Mouse (Mus musculus) embryonic facial prominence, embryonic 14.5 days (tissue): ENCODE data around the gene Art4. TPM values are rescaled to one million over a fixed set of nuclear protein-coding genes. Genes with fewer than 3 reads are reported as not detected.

ENCODE experiments used
- ATAC-seq: fragments of 200-750 bp; cut with Nextera tagmentation; 2 replicates; pipeline ENCODE4 v1.8.0; 2017; ENCODE audit warnings: low read depth, moderate number of reproducible peaks, moderate TSS enrichment
- DNase-seq: peaks from one replicate; pipeline ENCODE4 v3.0.0-alpha.2; 2015; ENCODE audit warnings: low spot score
- H3K27ac ChIP-seq: fragments of 300-500 bp; sonication (generic); replicated peaks from 2 replicates; pipeline ENCODE4 v1.5.1; 2014; ENCODE audit warnings: low read depth, mild to moderate bottlenecking, low read length, moderate library complexity
- H3K27me3 ChIP-seq: fragments of 300-500 bp; sonication (generic); replicated peaks from 2 replicates; pipeline ENCODE4 v1.6.1; 2014; ENCODE audit warnings: low read length; ENCODE audit not compliant: control insufficient read depth, insufficient read depth
- H3K36me3 ChIP-seq: fragments of 300-500 bp; sonication (generic); 2 replicates; pipeline ENCODE4 v1.6.1; 2014; ENCODE audit warnings: low read length, mixed read lengths; ENCODE audit not compliant: control insufficient read depth, insufficient read depth
- H3K4me1 ChIP-seq: fragments of 300-500 bp; sonication (generic); 2 replicates; pipeline ENCODE4 v1.6.1; 2014; ENCODE audit warnings: antibody characterized with exemption, low read length; ENCODE audit not compliant: control insufficient read depth, insufficient read depth
- H3K4me2 ChIP-seq: fragments of 300-500 bp; sonication (generic); 2 replicates; pipeline ENCODE4 v1.6.1; 2014; ENCODE audit warnings: low read depth, mild to moderate bottlenecking, low read length, moderate library complexity, mixed read lengths
- H3K4me3 ChIP-seq: fragments of 300-500 bp; sonication (generic); 2 replicates; pipeline ENCODE4 v1.5.1; 2014; ENCODE audit warnings: low read depth, mild to moderate bottlenecking, low read length
- H3K9ac ChIP-seq: fragments of 300-500 bp; sonication (generic); 2 replicates; pipeline ENCODE4 v1.6.1; 2014; ENCODE audit warnings: low read depth, mild to moderate bottlenecking, low read length, moderate library complexity, mixed read lengths
- H3K9me3 ChIP-seq: fragments of 300-500 bp; sonication (generic); 2 replicates; pipeline ENCODE4 v1.6.1; 2016; ENCODE audit warnings: low read length; ENCODE audit not compliant: control insufficient read depth
- WGBS: fragments of 180-500 bp; shearing (Covaris S2); extraction: QIAGEN DNeasy Blood & Tissue Kit; methylation state at CpG from one replicate; pipeline ENCODE4 v1.1.7; 2014; 5-methylcytosine and 5-hydroxymethylcytosine counted together
- polyA plus RNA-seq: library from polyadenylated mRNA; unstranded; fragments of >200 nt; fragmentation: Nextera tagmentation; extraction: Ambion mirVana; gene quantifications from 2 replicates; pipeline ENCODE4 v1.2.1, GENCODE M21; 2014

The Art4 gene
- polyA plus RNA-seq: 1.9 and 2.7 TPM in 2 replicates

- H3K27me3 ChIP-seq: no peaks in the 10 kb centered on the region
- peak within 1 kb of the TSS; percentile 37 for H3K4me2 ChIP-seq
- WGBS: 52% methylated on average over 18 of the region's 18 CpGs
- H3K36me3 ChIP-seq: no peaks in the 10 kb centered on the region
- peaks cover 14% of the 10 kb centered on the region for H3K4me1 ChIP-seq
- H3K4me3 ChIP-seq: peak within 1 kb of the TSS; percentile 12; the same call in 1 of the 2 replicates
- H3K9me3 ChIP-seq: no peaks in the 10 kb centered on the region
- H3K9ac ChIP-seq: no peak within 1 kb of the TSS
- peak within 1 kb of the TSS; percentile 11 for H3K27ac ChIP-seq
- peak; percentile 23 for ATAC-seq
- peak; percentile 47 for DNase-seq
These were observed at the start of gene Art4 for GRCm38 (mm10) chr6:136857186-136857872. Art4 (minus strand) TSS chr6:136857733.

- peaks cover 16% of the 10 kb centered on the region for H3K4me1 ChIP-seq
- no peak for DNase-seq
- 44% methylated on average over 10 of the region's 10 CpGs for WGBS
- no peaks in the 10 kb centered on the region for H3K9me3 ChIP-seq
- H3K36me3 ChIP-seq: no peaks in the 10 kb centered on the region
- ATAC-seq: no peak
- no peaks in the 10 kb centered on the region for H3K27me3 ChIP-seq
- no peak overlapping the region for H3K4me3 ChIP-seq
- H3K9ac ChIP-seq: no peak overlapping the region
- 0 out of 2 replicates have a peak overlapping the region, but pooled peaks have one; percentile 17 for H3K27ac ChIP-seq
- peak overlapping the region; percentile 20; the same call in 1 of the 2 replicates for H3K4me2 ChIP-seq
These were observed 49.4 kb upstream of the Art4 start for GRCm38 (mm10) chr6:136906937-136907293.

GRCm38 (mm10) chr6:136906283-136906936, 48.9 kb upstream of the Art4 start:
- peak overlapping the region; percentile 11; the same call in 1 of the 2 replicates for H3K27ac ChIP-seq

GRCm38 (mm10) chr6:136903885-136904470, 46.4 kb upstream of the Art4 start:
- H3K4me2 ChIP-seq: no peak overlapping the region
- no peak for DNase-seq

More at GRCm38 (mm10) chr6:136906283-136906936, 48.9 kb upstream of the Art4 start:
- H3K4me2 ChIP-seq: no peak overlapping the region
- DNase-seq: no peak
- no peaks in the 10 kb centered on the region for H3K9me3 ChIP-seq
- peaks cover 12% of the 10 kb centered on the region for H3K4me1 ChIP-seq
- no peaks in the 10 kb centered on the region for H3K27me3 ChIP-seq
- no peak overlapping the region for H3K4me3 ChIP-seq
- no peak overlapping the region for H3K9ac ChIP-seq
- H3K36me3 ChIP-seq: no peaks in the 10 kb centered on the region
- no peak for ATAC-seq
- 63% methylated on average over 19 of the region's 19 CpGs for WGBS

GRCm38 (mm10) chr6:136902527-136902926, 45.0 kb upstream of the Art4 start:
- Histone ChIP-seq H3K4me3 (no peak overlapping the region), H3K4me2 (no peak overlapping the region), H3K27me3 (no peaks in the 10 kb centered on the region), H3K9ac (no peak overlapping the region), H3K27ac (no peak overlapping the region), H3K4me1 (peaks cover 14% of the 10 kb centered on the region), H3K36me3 (no peaks in the 10 kb centered on the region), H3K9me3 (no peaks in the 10 kb centered on the region)
- DNase-seq (no peak), ATAC-seq (no peak)
- WGBS: 85% methylated on average over 9 of the region's 9 CpGs

More at GRCm38 (mm10) chr6:136903885-136904470, 46.4 kb upstream of the Art4 start:
- Histone ChIP-seq H3K27ac (no peak overlapping the region), H3K9me3 (no peaks in the 10 kb centered on the region), H3K36me3 (no peaks in the 10 kb centered on the region), H3K27me3 (no peaks in the 10 kb centered on the region), H3K4me3 (no peak overlapping the region), H3K4me1 (0 out of 2 replicates have a peak, but pooled peaks cover 3% of the 10 kb centered on the region), H3K9ac (no peak overlapping the region)
- no peak for ATAC-seq
- WGBS: 68% methylated on average over 8 of the region's 8 CpGs

- Histone ChIP-seq H3K9me3 (no peaks in the 10 kb centered on the region), H3K27ac (no peak overlapping the region), H3K9ac (no peak overlapping the region), H3K4me1 (peaks cover 13% of the 10 kb centered on the region), H3K4me2 (no peak overlapping the region), H3K27me3 (no peaks in the 10 kb centered on the region), H3K4me3 (no peak overlapping the region), H3K36me3 (no peaks in the 10 kb centered on the region)
- WGBS: 70% methylated on average over 2 of the region's 2 CpGs
- ATAC-seq (no peak), DNase-seq (no peak)
These were observed 43.5 kb upstream of the Art4 start for GRCm38 (mm10) chr6:136901010-136901409.

GRCm38 (mm10) chr6:136900369-136901009, 43.0 kb upstream of the Art4 start:
- Histone ChIP-seq H3K27me3 (no peaks in the 10 kb centered on the region), H3K4me1 (peaks cover 16% of the 10 kb centered on the region), H3K27ac (no peak overlapping the region), H3K9ac (no peak overlapping the region), H3K36me3 (no peaks in the 10 kb centered on the region), H3K9me3 (no peaks in the 10 kb centered on the region), H3K4me3 (no peak overlapping the region), H3K4me2 (no peak overlapping the region)
- DNase-seq: no peak
- no peak for ATAC-seq
- 66% methylated on average over 4 of the region's 4 CpGs for WGBS

- Histone ChIP-seq H3K36me3 (no peaks in the 10 kb centered on the region), H3K9me3 (no peaks in the 10 kb centered on the region), H3K4me1 (peaks cover 29% of the 10 kb centered on the region), H3K27ac (no peak overlapping the region), H3K4me3 (no peak overlapping the region), H3K9ac (no peak overlapping the region), H3K4me2 (no peak overlapping the region), H3K27me3 (no peaks in the 10 kb centered on the region)
- WGBS: 70% methylated on average over 2 of the region's 2 CpGs
- ATAC-seq (no peak), DNase-seq (no peak)
These were observed 41.4 kb upstream of the Art4 start for GRCm38 (mm10) chr6:136898954-136899353.
